In the genomic region with DNA sequence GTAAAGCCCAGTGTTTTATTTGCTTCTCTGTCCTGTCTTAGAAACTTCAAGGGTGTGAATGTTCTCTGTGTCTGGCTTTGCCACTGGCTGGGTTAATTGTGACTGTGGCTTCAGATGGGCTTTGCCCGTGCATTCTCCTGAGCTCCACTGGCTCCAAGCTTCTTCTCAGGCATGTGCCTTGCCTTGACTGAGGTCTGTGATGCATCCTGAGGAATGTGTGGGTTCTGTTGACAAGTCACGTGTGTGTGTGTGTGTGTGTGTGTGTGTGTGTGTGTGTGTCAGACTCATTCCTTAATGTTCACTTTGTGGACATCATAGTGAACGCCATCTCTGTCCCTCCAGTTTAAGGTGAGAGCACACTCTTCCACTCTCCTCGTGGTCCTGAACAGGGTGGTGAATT, we compare ENCODE assay signal across 41 mouse cellular contexts. TPM values are rescaled to one million over a fixed set of nuclear protein-coding genes. Genes with fewer than 3 reads are reported as not detected.
"Had no signal": no experiment of that assay in that cellular context is flagged by ENCODE, and none has a peak within 500 bp of the region (broad histone marks: within the 10 kb centered on the region; RNA-seq: fewer than 3 reads in every experiment).

No protein-coding gene starts in this region.

- ATAC-seq: hindbrain, embryonic 16.5 days; hindbrain, postnatal 0 days; inflammation-experienced regulatory T-cells, adult 6 months; intestine, embryonic 15.5 days; intestine, embryonic 16.5 days; intestine, postnatal 0 days had no signal

- H3K9ac ChIP-seq: heart, embryonic 12.5 days; heart, embryonic 13.5 days; heart, embryonic 15.5 days; hindbrain, embryonic 12.5 days; hindbrain, embryonic 13.5 days; hindbrain, embryonic 14.5 days; hindbrain, embryonic 15.5 days; intestine, embryonic 15.5 days; kidney, embryonic 15.5 days had no signal

- H3K27ac ChIP-seq: heart, embryonic 10.5 days; heart, embryonic 13.5 days; heart, embryonic 15.5 days; hindbrain, embryonic 12.5 days; hindbrain, embryonic 13.5 days; hindbrain, embryonic 14.5 days; hindbrain, embryonic 15.5 days; hindbrain, postnatal 0 days; intestine, embryonic 15.5 days; kidney, embryonic 15.5 days; kidney, postnatal 0 days had no signal

- H3K27me3 ChIP-seq: heart, embryonic 12.5 days; heart, embryonic 13.5 days; heart, embryonic 15.5 days; hindbrain, embryonic 12.5 days; hindbrain, embryonic 13.5 days; hindbrain, embryonic 15.5 days; intestine, embryonic 15.5 days; kidney, embryonic 15.5 days had no signal

- H3K4me2 ChIP-seq: heart, embryonic 11.5 days; heart, embryonic 12.5 days; heart, embryonic 13.5 days; heart, embryonic 15.5 days; hindbrain, embryonic 12.5 days; hindbrain, embryonic 13.5 days; hindbrain, embryonic 14.5 days; hindbrain, embryonic 15.5 days; intestine, embryonic 15.5 days; kidney, embryonic 15.5 days had no signal

- H3K9me3 ChIP-seq: heart, embryonic 10.5 days; heart, embryonic 12.5 days; heart, embryonic 13.5 days; heart, embryonic 15.5 days; hindbrain, embryonic 10.5 days; hindbrain, embryonic 12.5 days; hindbrain, embryonic 13.5 days; hindbrain, embryonic 15.5 days; intestine, embryonic 15.5 days; kidney, embryonic 15.5 days had no signal

- DNase-seq: heart, postnatal 10 days; heart, postnatal 14 days; heart, postnatal 36 days; heart, postnatal 4 days; kidney, adult 11 months; kidney, adult 18-20 months; kidney, adult 2 months; kidney, adult 8-10 months; kidney, adult 9 months; kidney, postnatal 10 days; kidney, postnatal 14 days; kidney, postnatal 25 days; kidney, postnatal 36 days; kidney, postnatal 4 days; layer of hippocampus, adult 9-11 months; layer of hippocampus, postnatal 36 days had no signal

- H3K4me3 ChIP-seq: heart, embryonic 10.5 days; heart, embryonic 12.5 days; heart, embryonic 13.5 days; heart, embryonic 15.5 days; hindbrain, embryonic 10.5 days; hindbrain, embryonic 12.5 days; hindbrain, embryonic 13.5 days; hindbrain, embryonic 15.5 days; intestine, embryonic 15.5 days; kidney, embryonic 15.5 days; layer of hippocampus, adult 2 months had no signal

RNA-seq across cellular contexts. Expression of gene Tex22, which starts 55.5 kb away (rescaled TPM):
- polyA plus RNA-seq: heart, embryonic 10.5 days; heart, embryonic 12.5 days; heart, embryonic 13.5 days; heart, embryonic 14.5 days; heart, embryonic 15.5 days; heart, embryonic 16.5 days; heart, postnatal 0 days; hindbrain, embryonic 10.5 days; hindbrain, embryonic 12.5 days; hindbrain, embryonic 13.5 days; hindbrain, embryonic 15.5 days; hindbrain, embryonic 16.5 days; hindbrain, postnatal 0 days; intestine, embryonic 14.5 days; intestine, embryonic 15.5 days; intestine, embryonic 16.5 days; intestine, postnatal 0 days; kidney, embryonic 14.5 days; kidney, embryonic 15.5 days; kidney, embryonic 16.5 days; kidney, postnatal 0 days had no signal
